Mouse (Mus musculus): ENCODE measurements around the gene Figla. TPM values are rescaled to one million over a fixed set of nuclear protein-coding genes. Genes with fewer than 3 reads are reported as not detected.

Gene Figla
- polyA plus RNA-seq, 1 experiment from 2014 or later: not detected

Other genes starting within 250 kb of the Figla start
- gene Nat8f6, start 195.2 kb upstream of the Figla start, polyA plus RNA-seq (2015; fragmentation: Nextera tagmentation; extraction: Ambion mirVana): 0.09 TPM in 1 of 2 replicates, not detected in the other
- gene Nat8f5, start 195.2 kb upstream of the Figla start, polyA plus RNA-seq (2015; fragmentation: Nextera tagmentation; extraction: Ambion mirVana): not detected in 2 replicates
- not detected in 2 replicates for gene Nat8, start 184.1 kb upstream of the Figla start, polyA plus RNA-seq (2015; fragmentation: Nextera tagmentation; extraction: Ambion mirVana)
- gene Nat8f2, start 147.0 kb upstream of the Figla start, polyA plus RNA-seq (2015; fragmentation: Nextera tagmentation; extraction: Ambion mirVana): not detected in 2 replicates
- gene Nat8f4, start 111.3 kb upstream of the Figla start, polyA plus RNA-seq (2015; fragmentation: Nextera tagmentation; extraction: Ambion mirVana): 2.2 TPM in 2 replicates
- 19.7 and 24.2 TPM in 2 replicates for gene Tprkb, start 104.3 kb upstream of the Figla start, polyA plus RNA-seq (2015; fragmentation: Nextera tagmentation; extraction: Ambion mirVana)
- gene Nat8f1, start 100.5 kb upstream of the Figla start, polyA plus RNA-seq (2015; fragmentation: Nextera tagmentation; extraction: Ambion mirVana): 3.8 and 5.9 TPM in 2 replicates
- gene Dusp11, start 54.5 kb upstream of the Figla start, polyA plus RNA-seq (2015; fragmentation: Nextera tagmentation; extraction: Ambion mirVana): 34.1 and 36.7 TPM in 2 replicates
- gene Add2, start 12.5 kb downstream of the Figla start, polyA plus RNA-seq (2015; fragmentation: Nextera tagmentation; extraction: Ambion mirVana): 6.4 and 6.5 TPM in 2 replicates
- 3.1 and 3.2 TPM in 2 replicates for gene Tgfa, start 179.1 kb downstream of the Figla start, polyA plus RNA-seq (2015; fragmentation: Nextera tagmentation; extraction: Ambion mirVana)